Mouse (Mus musculus) left cerebral cortex, adult 11 months (tissue): ENCODE results near the gene Srgap2.

ENCODE experiments used
- DNase-seq: peaks from one replicate; pipeline ENCODE4 v3.0.0; 2022; ENCODE audit warnings: low spot score

Srgap2 gene

GRCm38 (mm10) chr1:131473631-131474118, 53.5 kb downstream of the Srgap2 start:
- DNase-seq: no peak

DNA sequence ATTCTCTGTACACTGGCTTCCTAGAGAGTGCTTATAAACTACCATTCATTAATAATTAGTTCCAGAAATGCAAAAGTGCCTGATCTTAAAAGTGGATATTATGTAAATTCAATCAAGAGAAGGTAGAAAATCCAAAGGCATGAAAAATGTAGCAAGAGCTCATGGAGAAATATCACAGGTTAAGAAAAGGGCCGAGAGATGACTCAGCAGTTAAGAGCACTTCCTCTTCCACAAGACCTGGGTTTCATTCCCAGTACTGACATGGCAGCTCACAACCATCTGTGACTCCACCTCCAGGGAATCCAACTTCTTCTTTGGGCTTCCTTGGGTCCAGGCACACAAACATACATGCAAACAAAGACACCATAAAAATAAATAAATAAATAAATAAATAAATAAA, 56.6 kb downstream of the Srgap2 start:
- DNase-seq: no peak

- DNase-seq: no peak
Measured at GRCm38 (mm10) chr1:131465855-131466254, 61.3 kb downstream of the Srgap2 start.

GRCm38 (mm10) chr1:131463953-131464627, 63.1 kb downstream of the Srgap2 start:
- DNase-seq: no peak

DNA sequence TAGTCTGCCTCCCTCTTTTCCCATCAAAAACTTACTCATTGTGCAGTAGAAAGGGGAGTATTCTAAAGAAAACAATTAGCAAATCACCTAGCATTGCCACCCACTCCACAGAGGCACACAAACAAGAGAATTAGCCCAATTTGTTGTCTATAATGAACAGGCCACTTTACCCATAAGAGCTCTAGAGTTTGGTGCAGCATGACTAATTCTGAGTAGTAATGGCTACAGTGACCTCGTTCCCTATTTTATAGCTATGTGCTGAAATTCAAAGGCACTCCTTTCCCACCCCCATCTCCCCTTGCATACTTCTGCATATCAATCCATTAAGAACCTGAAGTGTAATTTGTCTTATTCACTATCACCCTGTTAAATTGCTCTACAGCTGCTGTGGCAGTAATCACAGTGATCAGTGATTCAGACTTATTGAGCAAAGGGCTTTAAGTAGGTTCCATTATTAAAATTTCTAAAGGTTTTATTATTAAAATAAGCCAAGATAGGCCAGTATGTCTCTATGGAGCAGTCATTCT, 64.5 kb downstream of the Srgap2 start:
- no peak for DNase-seq

GRCm38 (mm10) chr1:131460914-131461530, 66.1 kb downstream of the Srgap2 start:
- DNase-seq: no peak

- DNase-seq: no peak
Measured at GRCm38 (mm10) chr1:131455355-131455890, 71.7 kb downstream of the Srgap2 start.

GRCm38 (mm10) chr1:131454386-131454785, 72.8 kb downstream of the Srgap2 start:
- DNase-seq: no peak

GRCm38 (mm10) chr1:131453335-131453734, 73.8 kb downstream of the Srgap2 start:
- DNase-seq: no peak

DNA sequence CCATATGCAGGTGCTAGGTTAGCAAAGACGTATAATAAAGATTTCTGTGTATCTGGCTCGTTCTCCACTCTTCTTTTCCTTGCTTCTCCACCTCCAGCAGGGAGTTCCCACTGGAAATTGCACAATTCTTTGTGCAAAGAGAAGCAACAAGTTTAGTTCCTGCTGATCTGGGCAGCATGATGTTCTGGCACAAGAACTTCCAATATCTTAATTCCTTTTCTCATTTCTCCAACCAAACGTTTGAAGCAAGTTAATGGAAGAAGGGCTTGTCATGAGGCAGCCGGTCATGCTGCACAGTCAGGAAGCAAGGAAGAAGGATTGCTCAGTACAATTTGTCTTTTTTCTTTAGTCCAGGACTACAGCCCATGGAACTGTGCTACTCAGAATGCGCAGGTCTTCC, 78.8 kb downstream of the Srgap2 start:
- no peak for DNase-seq

GRCm38 (mm10) chr1:131447333-131447732, 79.8 kb downstream of the Srgap2 start:
- no peak for DNase-seq

DNA sequence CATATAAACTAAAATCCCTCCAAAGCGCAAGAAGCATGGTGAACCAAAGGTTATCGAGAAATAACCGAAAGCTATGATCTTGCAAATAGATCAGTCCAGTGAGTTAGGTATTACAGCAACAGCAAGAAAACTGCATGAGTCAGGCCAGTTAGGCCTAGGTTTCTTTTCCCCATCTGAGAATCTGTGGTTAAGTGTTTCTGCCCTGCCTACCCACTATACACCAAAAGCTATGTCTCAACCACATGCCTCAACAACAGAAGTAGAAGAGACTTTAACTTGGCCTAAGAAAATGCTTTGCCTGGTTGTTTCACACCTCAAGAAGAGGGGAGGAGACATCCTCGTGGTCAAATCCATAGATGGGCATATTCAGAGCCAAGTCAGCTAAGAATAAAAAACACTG, 80.6 kb downstream of the Srgap2 start:
- no peak for DNase-seq

GRCm38 (mm10) chr1:131438556-131438955, 88.6 kb downstream of the Srgap2 start:
- DNase-seq: no peak

DNA sequence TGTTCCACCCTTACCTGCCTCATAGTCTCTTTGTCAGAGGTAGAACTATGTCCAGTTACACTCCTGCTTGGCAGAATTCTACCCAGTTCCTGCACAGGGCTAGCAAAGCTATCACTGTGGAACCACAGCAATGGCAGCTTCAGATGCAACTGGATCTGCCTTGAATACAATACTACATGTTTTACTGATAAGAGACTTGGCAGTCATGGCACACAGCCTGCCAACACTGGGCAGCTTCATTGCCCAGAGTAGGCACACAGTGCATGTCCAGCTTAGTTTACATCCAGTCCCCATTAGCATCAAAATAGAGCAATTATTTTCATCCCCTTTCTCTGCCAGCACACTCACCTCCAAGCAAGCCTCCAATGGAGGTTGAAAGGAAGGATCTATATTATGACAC, 89.2 kb downstream of the Srgap2 start:
- no peak for DNase-seq

GRCm38 (mm10) chr1:131436609-131437008, 90.5 kb downstream of the Srgap2 start:
- DNase-seq: no peak

- peak; percentile 68 for DNase-seq
Measured at GRCm38 (mm10) chr1:131431456-131432246, 95.5 kb downstream of the Srgap2 start.

DNA sequence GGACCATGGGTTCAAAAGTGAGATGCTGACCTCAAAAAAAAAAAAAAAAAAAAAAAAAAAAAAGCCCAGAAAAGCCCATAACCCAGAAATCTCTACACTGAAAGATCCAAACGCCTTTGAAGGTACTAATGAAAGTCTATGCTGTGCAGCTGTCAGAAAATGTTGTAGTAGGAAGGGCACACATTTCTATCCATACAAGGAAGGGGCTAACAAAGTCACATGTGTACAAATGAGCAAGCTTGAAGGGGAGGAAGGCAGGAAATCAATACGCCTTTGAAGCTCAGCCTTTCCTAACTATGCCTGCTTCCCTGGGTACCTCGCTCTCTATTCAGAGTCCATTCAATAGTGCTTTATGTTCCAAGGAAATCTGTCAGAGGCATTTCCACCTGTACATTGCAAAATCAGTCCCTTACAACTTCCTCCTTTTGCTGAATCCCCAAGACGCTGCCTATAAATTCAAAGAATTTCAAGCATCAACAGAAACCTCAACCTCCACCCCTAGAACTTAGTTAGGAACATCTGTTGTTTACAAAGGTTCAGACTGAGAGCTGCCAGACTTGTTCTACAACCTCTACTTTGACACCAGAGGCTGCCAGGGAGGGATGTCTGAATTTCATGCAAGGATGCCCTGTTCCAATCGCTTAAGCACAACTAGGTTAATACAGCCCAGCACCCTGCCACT, 99.9 kb downstream of the Srgap2 start:
- no peak for DNase-seq

- no peak for DNase-seq
Measured at GRCm38 (mm10) chr1:131423061-131423460, 104.1 kb downstream of the Srgap2 start.

DNA sequence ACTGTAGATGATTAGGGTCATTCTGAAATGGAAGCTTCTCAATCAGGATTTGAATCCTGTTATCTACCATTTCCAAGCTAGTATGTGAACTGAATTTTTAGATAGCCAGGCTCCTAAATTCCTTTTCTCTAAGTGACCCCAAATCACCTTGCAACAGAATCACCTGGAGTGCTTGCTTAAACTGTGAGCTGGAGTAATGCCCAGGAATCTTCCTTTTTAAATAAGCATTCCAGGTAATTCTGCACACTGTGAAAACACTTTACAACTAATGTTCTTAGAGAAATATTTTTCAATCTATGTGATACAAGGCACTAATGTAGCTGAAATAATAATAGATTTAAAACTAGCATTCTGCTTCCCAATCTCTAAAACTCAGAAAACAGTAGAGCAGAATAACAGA, 106.0 kb downstream of the Srgap2 start:
- DNase-seq: no peak

DNA sequence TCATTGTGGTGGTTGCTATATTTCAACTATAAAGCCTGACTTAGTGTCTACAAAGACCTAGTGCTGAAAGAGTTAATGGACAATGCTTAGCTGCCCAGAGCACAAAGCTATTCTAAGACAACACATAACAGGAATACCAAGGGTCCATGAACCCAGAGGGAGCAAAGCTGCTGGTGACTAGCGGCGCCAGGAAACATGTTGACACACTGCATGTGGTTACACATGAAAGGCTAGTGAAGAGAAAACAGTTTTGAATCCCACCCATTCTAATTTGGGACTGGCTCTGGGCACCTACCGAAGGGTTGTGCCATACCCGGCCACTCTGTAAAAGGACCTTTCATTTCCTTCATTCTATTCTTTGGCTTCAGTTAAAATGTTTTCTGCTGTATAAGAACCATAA, 106.5 kb downstream of the Srgap2 start:
- DNase-seq: no peak

DNA sequence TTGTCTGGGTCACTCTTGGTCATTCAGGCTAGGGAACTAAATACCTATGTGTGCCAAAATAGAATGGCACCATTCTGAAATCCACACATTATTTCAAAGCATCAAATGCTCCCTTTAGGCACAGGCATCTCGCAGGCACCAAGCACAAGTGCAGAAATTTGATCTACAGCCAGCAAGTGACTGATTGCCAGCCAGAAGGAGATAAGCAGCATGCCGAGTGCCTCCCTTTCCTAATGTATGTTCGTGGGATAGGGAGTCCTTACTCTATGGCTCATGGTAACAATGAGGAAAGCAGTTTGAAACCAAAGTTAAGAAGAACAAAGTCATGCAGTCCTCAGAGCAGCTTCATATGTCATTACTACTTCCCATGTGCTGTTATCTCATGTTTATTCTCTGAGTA, 107.8 kb downstream of the Srgap2 start:
- no peak for DNase-seq
